Mouse (Mus musculus) lung, postnatal 10 days (tissue): ENCODE measurements around the gene Nap1l2.
"Not testable (repeated sequence)": the region's sequence is repeated elsewhere in the genome, so short reads cannot be mapped to it uniquely, and the experiment has no call there.

Source experiments
- DNase-seq: peaks from one replicate; pipeline ENCODE4 v3.0.0; 2021

The Nap1l2 gene

GRCm38 (mm10) chrX:103186431-103186786 is at the start of gene Nap1l2:
TSS of gene Nap1l2 (minus strand) at chrX:103186640.
- peak; percentile 9 for DNase-seq

DNA sequence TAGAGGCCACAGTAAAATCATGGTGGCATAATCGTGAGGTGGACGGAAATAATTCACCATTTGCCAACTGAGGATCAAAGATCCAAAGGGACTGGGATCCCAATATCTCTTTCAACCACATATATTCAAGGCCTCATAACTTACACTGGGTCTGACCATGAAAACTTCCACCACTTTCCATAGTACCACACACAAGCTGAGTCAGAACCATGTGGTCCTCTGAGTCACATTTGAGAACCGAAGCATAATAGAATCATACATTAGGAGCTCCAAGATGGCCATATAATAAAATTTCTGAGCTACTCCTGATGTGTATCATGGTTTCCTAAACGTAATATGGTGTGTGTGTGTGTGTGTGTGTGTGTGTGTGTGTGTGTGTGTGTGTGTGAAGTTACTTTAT is 28.8 kb upstream of the Nap1l2 start:
- no peak for DNase-seq

DNA sequence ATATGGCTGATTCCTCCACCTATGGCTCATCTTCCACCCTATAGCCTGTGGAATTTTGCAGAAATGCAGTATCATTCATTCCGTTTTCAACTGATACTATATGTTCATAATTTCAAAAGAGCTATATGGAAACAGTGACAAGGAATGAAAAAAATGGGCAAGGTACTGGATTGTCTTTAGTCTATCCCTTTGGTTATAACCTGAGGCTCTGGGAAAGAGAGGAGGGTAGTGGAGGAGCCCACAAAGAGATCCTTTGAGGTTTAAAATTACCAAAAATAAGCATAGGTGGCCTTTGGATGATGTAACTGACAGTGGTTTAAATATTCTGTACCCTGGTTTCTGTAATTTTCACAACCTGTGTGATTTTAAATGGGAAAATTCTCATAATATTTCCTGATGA is 389 bp upstream of the Nap1l2 start:
- no peak for DNase-seq

DNA sequence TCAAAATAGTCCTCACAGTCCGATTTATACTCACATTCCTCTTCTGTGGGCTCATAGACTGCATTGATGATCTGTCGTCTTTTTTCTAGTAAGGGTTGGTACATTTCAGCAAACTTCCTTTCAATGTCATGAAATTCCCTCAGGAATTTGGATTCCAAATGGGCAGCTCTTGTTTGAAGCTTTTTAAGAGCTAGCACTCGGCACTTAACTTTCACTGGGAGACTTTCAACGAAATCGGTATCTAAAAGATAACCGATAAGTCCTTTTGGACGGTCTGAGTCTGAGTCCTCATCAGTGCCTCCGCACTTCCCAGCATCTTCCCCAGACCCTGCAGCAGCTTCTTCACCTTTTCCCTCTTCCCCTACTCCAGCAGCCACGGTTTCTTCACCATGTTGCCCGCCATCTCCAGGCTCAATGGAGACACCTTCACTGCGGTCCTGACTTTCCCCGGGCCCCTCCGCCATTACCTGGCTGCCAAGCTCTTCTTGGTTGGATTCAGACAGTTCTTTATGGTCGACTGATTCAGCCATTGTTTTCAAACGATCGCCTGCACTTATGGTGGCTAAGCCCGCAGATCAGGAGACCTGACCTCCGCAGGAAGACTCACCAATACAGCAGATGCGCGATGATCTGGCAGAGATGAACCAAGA is 534 bp downstream of the Nap1l2 start:
- DNase-seq, result no peak

DNA sequence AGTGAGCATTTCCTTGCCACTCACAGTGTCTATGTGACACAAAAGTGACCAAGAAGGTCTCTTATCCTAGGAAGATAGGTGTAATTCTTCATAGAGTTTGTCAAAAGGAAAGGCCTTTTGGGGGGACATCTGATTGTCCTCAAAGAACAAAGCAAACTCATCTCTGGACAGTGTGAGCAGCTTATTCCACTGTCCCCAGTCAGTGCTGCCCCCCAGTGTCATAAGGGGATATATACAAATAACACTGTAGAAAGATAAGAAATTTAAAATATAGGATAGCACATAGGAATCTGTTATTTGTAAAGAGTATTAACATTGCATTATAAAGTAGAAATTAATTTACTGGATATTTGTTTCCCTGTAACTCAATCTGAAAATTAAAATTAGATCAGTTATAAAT is 2.9 kb downstream of the Nap1l2 start:
- DNase-seq, result no peak

- DNase-seq, result no peak
Observed at GRCm38 (mm10) chrX:103179771-103180558, 6.5 kb downstream of the Nap1l2 start.

DNA sequence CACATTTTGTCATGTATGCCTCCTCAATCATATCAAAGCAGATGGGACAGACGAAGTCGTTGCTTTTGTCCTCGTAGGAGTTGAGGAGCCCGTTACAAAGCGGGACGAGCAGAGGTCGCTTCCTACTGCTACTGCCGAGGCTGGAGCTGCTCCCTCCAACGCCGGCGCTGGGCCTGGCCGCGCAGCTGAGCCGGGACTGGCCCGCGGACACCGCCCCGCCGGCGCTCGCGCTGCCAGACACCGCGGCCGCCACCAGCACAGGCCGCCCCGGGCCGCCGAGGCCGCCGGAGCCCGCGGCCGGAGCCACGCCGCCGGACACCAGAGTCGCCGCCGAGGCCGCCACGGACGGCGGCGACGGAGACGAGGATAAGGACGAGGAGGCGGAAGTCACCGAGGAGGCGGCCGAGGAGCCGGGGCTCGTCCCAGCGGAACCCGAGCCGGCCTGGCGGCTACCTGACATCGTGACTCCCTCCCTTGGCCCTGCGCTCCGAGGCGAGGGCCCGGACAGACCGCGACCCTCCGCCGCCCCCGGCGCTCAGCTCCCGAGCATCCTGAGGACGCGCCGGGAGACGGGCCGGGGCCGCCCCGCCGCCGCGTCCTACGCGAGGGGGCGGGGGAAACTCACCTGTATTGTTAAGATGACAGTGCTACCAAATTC is 21.4 kb downstream of the Nap1l2 start:
- DNase-seq, result not testable (repeated sequence)

DNA sequence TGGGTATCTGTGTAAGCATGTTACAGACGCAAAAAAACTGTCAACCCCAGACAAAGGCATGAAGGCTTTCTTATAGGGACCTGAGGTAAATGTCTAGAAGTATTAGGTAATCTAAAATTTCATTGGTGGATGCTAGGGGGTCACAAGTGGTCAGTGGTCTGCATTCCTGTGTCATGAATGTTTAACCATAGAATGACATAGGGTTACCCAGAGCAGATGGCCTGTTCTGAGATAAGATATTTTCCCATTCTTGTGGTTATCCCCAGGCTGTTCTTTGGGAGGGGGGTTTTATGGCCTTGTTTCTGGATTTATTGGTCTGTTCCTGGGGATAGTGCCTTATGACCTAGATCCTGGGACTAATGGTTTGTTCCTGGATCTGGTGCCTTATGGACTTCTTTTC is 30.3 kb downstream of the Nap1l2 start:
- DNase-seq, result no peak

DNA sequence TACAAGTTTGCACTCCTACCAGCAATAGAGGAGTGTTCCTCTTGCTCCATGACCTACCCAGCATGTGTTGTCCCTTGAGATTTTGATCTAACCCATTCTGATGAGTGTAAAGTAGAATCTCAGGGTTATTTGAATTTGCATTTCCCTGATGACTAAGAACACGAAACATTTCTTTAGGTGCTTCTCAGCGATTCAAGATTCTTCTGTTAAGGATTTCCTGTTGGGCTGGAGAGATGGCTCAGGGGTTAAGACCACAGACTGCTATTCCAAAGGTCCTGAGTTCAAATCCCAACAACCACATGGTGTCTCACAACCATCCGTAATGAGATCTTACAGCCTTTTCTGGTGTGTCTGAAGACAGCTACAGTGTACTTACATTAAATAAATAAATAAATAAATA is 47.9 kb downstream of the Nap1l2 start:
- DNase-seq, result no peak
